Mouse (Mus musculus) forebrain, postnatal 0 days (tissue): ENCODE data around the gene Prkacb. TPM values are rescaled to one million over a fixed set of nuclear protein-coding genes. Genes with fewer than 3 reads are reported as not detected.

Experiments
- ATAC-seq: fragments of 200-750 bp; cut with Nextera tagmentation; 2 replicates; pipeline ENCODE4 v1.8.0; 2017; ENCODE audit warnings: mild to moderate bottlenecking, moderate library complexity
- DNase-seq: peaks from one replicate; pipeline ENCODE4 v3.0.0-alpha.2; 2015
- H3K27ac ChIP-seq: fragments of 300-500 bp; sonication (generic); 2 replicates; pipeline ENCODE4 v1.5.1; 2014; ENCODE audit warnings: low read depth, mild to moderate bottlenecking, antibody characterized with exemption, low read length, moderate library complexity, mixed read lengths
- H3K27me3 ChIP-seq: fragments of 300-500 bp; sonication (generic); 2 replicates; pipeline ENCODE4 v1.6.1; 2014; ENCODE audit warnings: mild to moderate bottlenecking, low read length, mixed read lengths; ENCODE audit not compliant: insufficient read depth
- H3K36me3 ChIP-seq: fragments of 300-500 bp; sonication (generic); 2 replicates; pipeline ENCODE4 v1.6.1; 2014; ENCODE audit warnings: mild to moderate bottlenecking, moderate library complexity; ENCODE audit not compliant: insufficient read depth
- H3K4me1 ChIP-seq: fragments of 300-500 bp; sonication (generic); 2 replicates; pipeline ENCODE4 v1.6.1; 2014; ENCODE audit warnings: antibody characterized with exemption; ENCODE audit not compliant: insufficient read depth
- H3K4me2 ChIP-seq: fragments of 300-500 bp; sonication (generic); 2 replicates; pipeline ENCODE4 v1.6.1; 2014; ENCODE audit warnings: low read depth, mild to moderate bottlenecking, moderate library complexity
- H3K4me3 ChIP-seq: fragments of 300-500 bp; sonication (generic); 2 replicates; pipeline ENCODE4 v1.5.1; 2014; ENCODE audit warnings: low read depth, low read length, mixed read lengths
- H3K9ac ChIP-seq: fragments of 300-500 bp; sonication (generic); 2 replicates; pipeline ENCODE4 v1.6.1; 2014; ENCODE audit warnings: mild to moderate bottlenecking
- H3K9me3 ChIP-seq: fragments of 300-500 bp; sonication (generic); 2 replicates; pipeline ENCODE4 v1.6.1; 2016; ENCODE audit warnings: low read length
- CTCF ChIP-seq: sonication (generic); IDR thresholded peaks from 2 replicates; pipeline ENCODE4 v1.5.1; 2016; ENCODE audit warnings: antibody characterized with exemption, control low read depth, low read depth
- WGBS: fragments of 180-500 bp; shearing (Covaris S2); extraction: QIAGEN DNeasy Blood & Tissue Kit; methylation state at CpG from one replicate; pipeline ENCODE4 v1.1.7; 2014; 5-methylcytosine and 5-hydroxymethylcytosine counted together
- polyA plus RNA-seq: library from polyadenylated mRNA; unstranded; fragments of >200 nt; fragmentation: Nextera tagmentation; extraction: Ambion mirVana; gene quantifications from 2 replicates; pipeline ENCODE4 v1.2.1, GENCODE M21; 2015
- total RNA-seq: library from RNA; depleted of rRNA; stranded (reverse); fragments of >200 nt; gene quantifications from 2 replicates; pipeline ENCODE4 v1.2.3, GENCODE M21; 2014

The Prkacb gene
- total and polyA plus RNA-seq, 2 experiments from 2014 or later: 208 to 369 TPM

DNA sequence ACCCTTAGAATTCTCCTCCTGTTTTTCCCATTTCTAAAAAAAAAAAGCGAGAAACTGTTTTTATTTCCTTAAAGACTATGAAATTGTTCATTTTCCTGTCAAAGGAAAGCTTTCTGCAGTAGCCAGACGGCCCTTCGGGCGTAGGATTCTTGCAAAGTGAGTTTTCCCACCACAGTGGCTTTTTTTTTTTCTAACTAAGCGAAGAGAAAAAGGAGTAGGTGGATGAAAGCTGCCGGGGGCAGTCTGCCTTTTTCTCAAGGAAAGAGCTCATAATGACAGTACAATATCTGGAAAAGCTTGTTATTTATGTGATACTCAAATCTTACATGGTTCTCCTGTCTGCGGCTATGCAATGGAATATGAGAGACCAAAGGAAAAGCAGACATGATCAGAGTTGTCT, 101.7 kb downstream of the Prkacb start:
- Histone ChIP-seq H3K27ac (peak overlapping the region; percentile 64; the same call in 1 of the 2 replicates), H3K4me2 (no peak overlapping the region), H3K9me3 (no peaks in the 10 kb centered on the region), H3K27me3 (no peaks in the 10 kb centered on the region), H3K4me3 (no peak overlapping the region), H3K36me3 (no peaks in the 10 kb centered on the region), H3K4me1 (peaks cover 4% of the 10 kb centered on the region; the same call in 1 of the 2 replicates), H3K9ac (no peak overlapping the region)
- TF ChIP-seq CTCF: no peak
- DNase-seq (peak; percentile 35), ATAC-seq (no peak)
- WGBS: 64% methylated on average over 7 of the region's 7 CpGs

DNA sequence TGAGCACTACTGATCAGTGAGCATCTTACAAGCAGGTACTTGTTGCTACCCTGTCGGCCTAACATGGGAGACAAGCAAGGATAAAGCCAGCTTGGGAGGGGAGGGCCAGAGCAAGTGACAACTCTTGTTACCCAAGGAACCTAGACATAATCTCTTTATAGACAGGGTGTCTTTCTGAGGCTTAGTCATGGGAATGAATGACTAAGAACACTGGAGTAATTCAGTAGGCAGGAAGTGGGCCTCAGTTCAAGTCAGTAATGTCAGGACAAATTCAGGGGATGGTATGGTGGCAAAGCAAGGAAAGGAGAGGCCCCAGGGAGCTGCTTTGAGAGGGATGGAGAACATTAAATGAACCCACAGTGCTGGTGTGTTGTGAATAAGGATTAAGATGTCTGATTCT, 103.7 kb downstream of the Prkacb start:
- DNase-seq: no peak
- no peak for TF ChIP-seq CTCF
- no peak overlapping the region for H3K27ac ChIP-seq
- 73% methylated on average over 1 of the region's 1 CpGs for WGBS
- peaks cover 4% of the 10 kb centered on the region; the same call in 1 of the 2 replicates for H3K4me1 ChIP-seq
- no peaks in the 10 kb centered on the region for H3K9me3 ChIP-seq
- no peaks in the 10 kb centered on the region for H3K36me3 ChIP-seq
- no peak overlapping the region for H3K9ac ChIP-seq
- H3K4me3 ChIP-seq: no peak overlapping the region
- no peaks in the 10 kb centered on the region for H3K27me3 ChIP-seq
- H3K4me2 ChIP-seq: no peak overlapping the region
- ATAC-seq: no peak

DNA sequence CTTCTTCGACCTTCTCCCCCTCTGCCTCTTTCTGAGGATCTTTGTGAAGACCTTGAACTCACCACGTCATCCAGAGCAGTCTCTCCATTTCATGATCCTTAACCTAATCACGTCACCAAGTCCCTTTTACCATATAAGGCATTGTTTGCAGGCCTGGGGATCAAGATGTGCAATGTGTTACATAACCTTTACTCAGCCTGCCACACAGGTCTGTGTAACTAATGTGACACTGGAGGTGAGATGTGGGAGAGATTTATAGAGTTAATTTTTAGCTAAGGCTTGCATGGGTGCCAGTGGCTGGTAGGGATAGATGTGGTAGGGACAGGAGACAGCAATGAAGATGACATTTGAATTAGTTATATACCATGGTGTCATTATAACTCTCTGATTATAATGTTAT, 104.4 kb downstream of the Prkacb start:
- WGBS: 83% methylated on average over 3 of the region's 3 CpGs
- no peak for TF ChIP-seq CTCF
- no peak for ATAC-seq

DNA sequence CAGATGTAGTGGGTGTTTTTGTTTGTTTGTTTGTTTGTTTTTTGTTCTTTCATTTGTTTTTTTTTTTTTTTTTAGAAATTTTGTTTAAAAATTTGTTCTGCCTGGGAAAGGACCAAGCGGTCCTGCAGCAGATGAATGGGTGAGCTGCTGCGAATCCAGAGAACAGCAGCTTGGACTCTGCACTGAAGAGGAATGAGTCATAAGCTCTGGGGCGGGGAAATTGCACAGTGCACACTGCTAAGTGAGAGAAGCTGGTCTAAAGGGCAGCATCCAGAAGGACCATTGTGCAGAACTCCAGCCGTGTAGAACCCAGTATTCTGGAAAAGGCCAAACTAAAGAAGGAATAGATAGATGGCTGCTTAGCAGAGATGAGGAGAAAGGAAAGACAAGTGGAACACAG, 108.7 kb downstream of the Prkacb start:
- no peak overlapping the region for H3K4me2 ChIP-seq
- no peak overlapping the region for H3K9ac ChIP-seq
- no peak for DNase-seq
- H3K4me3 ChIP-seq: no peak overlapping the region
- WGBS: 86% methylated on average over 4 of the region's 4 CpGs
- ATAC-seq: no peak
- H3K27ac ChIP-seq: no peak overlapping the region
- H3K36me3 ChIP-seq: no peaks in the 10 kb centered on the region
- H3K4me1 ChIP-seq: no peaks in the 10 kb centered on the region
- H3K9me3 ChIP-seq: no peaks in the 10 kb centered on the region
- TF ChIP-seq CTCF: no peak
- no peaks in the 10 kb centered on the region for H3K27me3 ChIP-seq

More for the DNA sequence above, 104.4 kb downstream of the Prkacb start:
- no peak overlapping the region for H3K9ac ChIP-seq
- no peak for DNase-seq
- H3K27ac ChIP-seq: no peak overlapping the region
- no peaks in the 10 kb centered on the region for H3K36me3 ChIP-seq
- H3K4me1 ChIP-seq: peaks cover 4% of the 10 kb centered on the region; the same call in 1 of the 2 replicates
- H3K9me3 ChIP-seq: no peaks in the 10 kb centered on the region
- H3K4me2 ChIP-seq: no peak overlapping the region
- no peaks in the 10 kb centered on the region for H3K27me3 ChIP-seq
- no peak overlapping the region for H3K4me3 ChIP-seq

DNA sequence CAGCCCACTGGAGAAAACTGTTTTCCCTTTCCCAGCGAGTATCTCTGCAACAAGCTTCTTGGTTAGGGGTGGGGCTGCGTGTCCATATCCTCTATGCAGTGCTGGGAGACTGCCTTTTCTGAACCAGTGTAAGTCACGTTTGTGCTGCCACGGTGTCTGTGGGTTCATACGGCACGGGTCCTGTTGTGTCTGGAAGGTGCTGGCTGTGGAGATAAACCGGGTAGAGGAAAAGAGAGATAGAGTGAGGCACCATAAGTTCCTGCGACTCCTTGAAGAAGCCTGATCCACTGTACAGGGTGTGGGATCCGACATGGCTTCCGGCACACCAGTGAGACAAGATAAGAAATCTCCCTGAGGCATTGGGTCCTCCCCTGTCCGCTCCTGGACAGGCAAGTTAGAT, 112.7 kb downstream of the Prkacb start:
- DNase-seq (no peak), ATAC-seq (no peak)
- H3K4me2 ChIP-seq: no peak overlapping the region
- no peaks in the 10 kb centered on the region for H3K4me1 ChIP-seq
- no peaks in the 10 kb centered on the region for H3K27me3 ChIP-seq
- 90% methylated on average over 11 of the region's 11 CpGs for WGBS
- no peak overlapping the region for H3K4me3 ChIP-seq
- H3K9me3 ChIP-seq: no peaks in the 10 kb centered on the region
- no peak overlapping the region for H3K27ac ChIP-seq
- H3K36me3 ChIP-seq: no peaks in the 10 kb centered on the region
- H3K9ac ChIP-seq: no peak overlapping the region
- TF ChIP-seq CTCF: no peak

DNA sequence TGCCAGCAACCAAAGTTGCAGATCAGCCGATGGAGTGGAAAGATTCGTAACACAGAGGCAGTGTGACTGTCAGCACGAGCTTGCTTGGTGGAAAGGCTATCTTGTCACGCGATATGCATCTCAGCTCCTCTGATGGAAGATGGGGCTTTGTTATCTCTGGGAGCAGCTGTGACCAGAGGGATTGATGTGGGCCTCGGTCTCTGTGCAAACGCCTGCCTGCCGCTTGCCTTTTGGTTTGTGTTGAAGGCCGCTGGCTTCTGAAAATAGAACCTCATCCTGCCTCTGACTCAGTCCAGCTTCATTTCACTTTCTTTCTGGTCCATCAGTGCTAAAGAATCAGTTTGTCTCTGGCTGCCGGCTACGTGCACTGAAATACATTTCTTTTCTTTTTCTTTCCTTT, 113.8 kb downstream of the Prkacb start:
- Histone ChIP-seq H3K4me3 (no peak overlapping the region), H3K9me3 (no peaks in the 10 kb centered on the region), H3K27ac (no peak overlapping the region), H3K36me3 (no peaks in the 10 kb centered on the region), H3K9ac (no peak overlapping the region), H3K4me1 (no peaks in the 10 kb centered on the region), H3K4me2 (no peak overlapping the region), H3K27me3 (no peaks in the 10 kb centered on the region)
- 73% methylated on average over 11 of the region's 11 CpGs for WGBS
- ATAC-seq (no peak), DNase-seq (no peak)
- TF ChIP-seq CTCF: no peak

DNA sequence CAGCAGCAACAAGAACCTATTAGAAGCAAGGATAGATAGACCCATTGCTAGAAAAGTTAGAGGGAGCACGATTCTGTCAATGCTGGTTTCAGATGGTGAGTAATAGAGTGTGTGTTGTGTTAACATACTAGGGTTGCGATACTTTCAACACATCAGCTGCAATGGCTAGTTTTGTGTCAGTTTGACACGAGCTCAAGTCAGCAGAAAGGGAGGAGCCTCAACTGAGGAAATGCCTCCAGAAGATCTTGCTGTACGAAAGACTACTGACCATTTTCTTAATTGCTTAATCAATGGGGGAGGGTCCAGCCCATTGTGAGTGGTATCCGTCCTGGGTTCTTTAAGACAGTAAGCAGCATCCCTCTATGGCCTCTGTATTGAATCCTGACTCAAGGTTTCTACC, 120.2 kb downstream of the Prkacb start:
- ATAC-seq (no peak), DNase-seq (no peak)
- H3K27ac ChIP-seq: no peak overlapping the region
- no peak for TF ChIP-seq CTCF
- no peaks in the 10 kb centered on the region for H3K4me1 ChIP-seq
- no peaks in the 10 kb centered on the region for H3K9me3 ChIP-seq
- H3K4me3 ChIP-seq: no peak overlapping the region
- H3K9ac ChIP-seq: no peak overlapping the region
- H3K36me3 ChIP-seq: no peaks in the 10 kb centered on the region
- H3K27me3 ChIP-seq: no peaks in the 10 kb centered on the region
- H3K4me2 ChIP-seq: no peak overlapping the region
- WGBS: 85% methylated on average over 5 of the region's 5 CpGs
